Comparison of ENCODE assay signal across 11 mouse cellular contexts in genomic region chr6:72873338-72873737, GRCm38 (mm10). TPM values are rescaled to one million over a fixed set of nuclear protein-coding genes. Genes with fewer than 3 reads are reported as not detected.
DNase-seq lines count a peak whose midpoint lies in the region; ATAC-seq lines count a peak whose summit lies in the region.
"Had no signal": no experiment of that assay in that cellular context is flagged by ENCODE, and none has a peak within 500 bp of the region (broad histone marks: within the 10 kb centered on the region; RNA-seq: fewer than 3 reads in every experiment).

No protein-coding gene starts in this region.

- peaks cover 8% of the 10 kb centered on the region; the same call in 1 of the 2 replicates for H3K36me3 ChIP-seq in hindbrain, embryonic 10.5 days
- H3K36me3 ChIP-seq in intestine, embryonic 15.5 days: no peaks in the 10 kb centered on the region

- ATAC-seq in intestine, embryonic 15.5 days: no peak

- H3K9ac ChIP-seq in intestine, embryonic 15.5 days: no peak overlapping the region
- H3K9ac ChIP-seq: lung, embryonic 14.5 days had no signal

- H3K9me3 ChIP-seq in hindbrain, embryonic 10.5 days: 0 out of 2 replicates have a peak, but pooled peaks cover 5% of the 10 kb centered on the region
- no peaks in the 10 kb centered on the region for H3K9me3 ChIP-seq in intestine, embryonic 15.5 days

- H3K27me3 ChIP-seq in hindbrain, embryonic 10.5 days (ENCODE audit: insufficient read depth, poor library complexity, severe bottlenecking): no peaks in the 10 kb centered on the region
- no peaks in the 10 kb centered on the region for H3K27me3 ChIP-seq in intestine, embryonic 15.5 days (replicated peaks)
- H3K27me3 ChIP-seq: CH12.LX had no signal

- DNase-seq in kidney, adult 18-20 months: peak; percentile 65
- no peak for DNase-seq in kidney, postnatal 4 days
- peak; percentile 76 for DNase-seq in adrenal gland, adult 8-10 months
- DNase-seq in fibroblast of lung, adult 2 months (ENCODE audit: low read depth): peak; percentile 29
- DNase-seq in layer of hippocampus, adult 9-11 months: peak; percentile 35
- DNase-seq in hindbrain, embryonic 10.5 days (ENCODE audit: low spot score): no peak
- no peak for DNase-seq in retina, postnatal 1 day
- DNase-seq: lung, embryonic 14.5 days had no signal

- peaks cover 12% of the 10 kb centered on the region for H3K4me1 ChIP-seq in hindbrain, embryonic 10.5 days (replicated peaks)
- H3K4me1 ChIP-seq in intestine, embryonic 15.5 days (replicated peaks): peaks cover 16% of the 10 kb centered on the region

- H3K4me2 ChIP-seq in intestine, embryonic 15.5 days (replicated peaks): no peak overlapping the region
- H3K4me2 ChIP-seq: lung, embryonic 14.5 days had no signal

- 86% methylated on average over 3 of the region's 3 CpGs for WGBS in hindbrain, embryonic 10.5 days
- 85% methylated on average over 3 of the region's 3 CpGs for WGBS in intestine, embryonic 15.5 days

- no peak overlapping the region for H3K27ac ChIP-seq in hindbrain, embryonic 10.5 days
- H3K27ac ChIP-seq in intestine, embryonic 15.5 days: no peak overlapping the region

- H3K4me3 ChIP-seq in hindbrain, embryonic 10.5 days: no peak overlapping the region
- no peak overlapping the region for H3K4me3 ChIP-seq in intestine, embryonic 15.5 days (replicated peaks)
- H3K4me3 ChIP-seq: erythroblast, embryonic 14.5 days had no signal

RNA-seq across cellular contexts. Expression of gene Kcmf1, which starts 26.4 kb away (rescaled TPM):
- 10 to 100 TPM; 70.8 to 89.2 (median 76.8) TPM for total RNA-seq in adrenal gland, adult 8-10 months (2022)
- 24.2 and 28.7 TPM in 2 replicates for polyA plus RNA-seq in hindbrain, embryonic 10.5 days (2016; fragmentation: Nextera tagmentation; extraction: Ambion mirVana)
- 42.2 and 46.4 TPM in 2 replicates for polyA plus RNA-seq in intestine, embryonic 15.5 days (2015; fragmentation: Nextera tagmentation; extraction: Ambion mirVana)

Comparison
In these comparisons a context has a peak if more than half of its experiments do, and no peak if none do; other contexts are left out.
1. DNase-seq: peak in kidney, adult 18-20 months (single experiment), adrenal gland, adult 8-10 months (single experiment), fibroblast of lung, adult 2 months (single experiment) and layer of hippocampus, adult 9-11 months (single experiment); none in kidney, postnatal 4 days (0 of 2), hindbrain, embryonic 10.5 days (single experiment) and retina, postnatal 1 day (single experiment).